Mouse (Mus musculus) olfactory bulb, adult 2 months (tissue): ENCODE data around the gene Krt33b. TPM values are rescaled to one million over a fixed set of nuclear protein-coding genes. Genes with fewer than 3 reads are reported as not detected.

Source experiments
- H3K27ac ChIP-seq: fragments of 200-500 bp; 2 replicates; pipeline ENCODE4 v1.5.1; 2012; ENCODE audit warnings: low read depth, low read length; ENCODE audit not compliant: insufficient read depth
- H3K4me1 ChIP-seq: fragments of 200-500 bp; 2 replicates; pipeline ENCODE4 v1.6.1; 2012; ENCODE audit warnings: low read length; ENCODE audit not compliant: control insufficient read depth, insufficient read depth
- H3K4me3 ChIP-seq: fragments of 200-500 bp; 2 replicates; pipeline ENCODE4 v1.5.1; 2012; ENCODE audit warnings: mild to moderate bottlenecking, low read depth, low read length, moderate library complexity; ENCODE audit not compliant: insufficient read depth
- CTCF ChIP-seq: fragments of 200-500 bp; IDR thresholded peaks from 2 replicates; pipeline ENCODE4 v1.5.1; 2012; ENCODE audit warnings: low read depth, mild to moderate bottlenecking, low read length, moderate library complexity; ENCODE audit not compliant: insufficient read depth
- POLR2A ChIP-seq: fragments of 200-500 bp; IDR thresholded peaks from 2 replicates; pipeline ENCODE4 v1.6.1; 2012; ENCODE audit warnings: mild to moderate bottlenecking, low read depth, low read length, moderate library complexity; ENCODE audit not compliant: insufficient read depth
- WGBS: fragments of 180-500 bp; shearing (Covaris S2); methylation state at CpG from one replicate; pipeline ENCODE4 v1.1.7; 2018; 5-methylcytosine and 5-hydroxymethylcytosine counted together
- polyA plus RNA-seq: library from polyadenylated mRNA; stranded (reverse); fragments of >200 nt; gene quantifications from 2 replicates; pipeline ENCODE4 v1.2.4, GENCODE M21; 2012; ENCODE audit warnings: low replicate concordance; ENCODE audit not compliant: missing spikeins, insufficient read depth, insufficient read length

The Krt33b gene
- polyA plus RNA-seq, 1 experiment: not detected

GRCm38 (mm10) chr11:100046303-100046866 lies 16.7 kb upstream of the Krt33b start:
- H3K27ac ChIP-seq: no peak overlapping the region

GRCm38 (mm10) chr11:100041454-100041853 lies 11.8 kb upstream of the Krt33b start, which contains the start of gene Krt34:
Gene Krt34 (minus strand): TSS chr11:100041554.
- TF ChIP-seq POLR2A (no peak), CTCF (no peak)
- no peak within 1 kb of the TSS for H3K4me3 ChIP-seq
- WGBS: 90% methylated on average over 6 of the region's 6 CpGs
- no peak within 1 kb of the TSS for H3K27ac ChIP-seq
- no peaks in the 10 kb centered on the region for H3K4me1 ChIP-seq

More at GRCm38 (mm10) chr11:100046303-100046866, 16.7 kb upstream of the Krt33b start:
- WGBS: 88% methylated on average over 6 of the region's 6 CpGs
- no peaks in the 10 kb centered on the region for H3K4me1 ChIP-seq
- no peak overlapping the region for H3K4me3 ChIP-seq
- TF ChIP-seq CTCF: no peak
- TF ChIP-seq POLR2A: no peak

GRCm38 (mm10) chr11:100021438-100021837 lies 8.2 kb downstream of the Krt33b start:
- H3K27ac ChIP-seq: no peak overlapping the region
- WGBS: 51% methylated on average over 5 of the region's 5 CpGs
- H3K4me3 ChIP-seq: no peak overlapping the region
- TF ChIP-seq CTCF (no peak), POLR2A (no peak)
- no peaks in the 10 kb centered on the region for H3K4me1 ChIP-seq

- H3K4me1 ChIP-seq: no peaks in the 10 kb centered on the region
- WGBS: 97% methylated on average over 1 of the region's 1 CpGs
- no peak overlapping the region for H3K27ac ChIP-seq
- no peak overlapping the region for H3K4me3 ChIP-seq
- TF ChIP-seq CTCF (no peak), POLR2A (no peak)
Measured at GRCm38 (mm10) chr11:100019466-100019865, 10.2 kb downstream of the Krt33b start.

- no peaks in the 10 kb centered on the region for H3K4me1 ChIP-seq
- no peak within 1 kb of the TSS for H3K27ac ChIP-seq
- no peak for TF ChIP-seq POLR2A
- no peak for TF ChIP-seq CTCF
- WGBS: 91% methylated on average over 4 of the region's 4 CpGs
- H3K4me3 ChIP-seq: no peak within 1 kb of the TSS
Measured at GRCm38 (mm10) chr11:100016112-100016511, 13.6 kb downstream of the Krt33b start, which contains the start of gene Krt33a. Gene Krt33a (minus strand): TSS chr11:100016212.

GRCm38 (mm10) chr11:100013691-100014171 lies 15.9 kb downstream of the Krt33b start:
- no peak overlapping the region for H3K27ac ChIP-seq
- H3K4me1 ChIP-seq: no peaks in the 10 kb centered on the region
- TF ChIP-seq POLR2A (no peak), CTCF (no peak)
- 68% methylated on average over 4 of the region's 4 CpGs for WGBS
- H3K4me3 ChIP-seq: no peak overlapping the region

- TF ChIP-seq CTCF (no peak), POLR2A (no peak)
- Histone ChIP-seq H3K4me1 (no peaks in the 10 kb centered on the region), H3K4me3 (no peak overlapping the region), H3K27ac (no peak overlapping the region)
- 86% methylated on average over 5 of the region's 5 CpGs for WGBS
Measured at GRCm38 (mm10) chr11:100010682-100011081, 19.0 kb downstream of the Krt33b start.

- no peak overlapping the region for H3K4me3 ChIP-seq
- 93% methylated on average over 5 of the region's 5 CpGs for WGBS
- TF ChIP-seq CTCF (no peak), POLR2A (no peak)
- no peaks in the 10 kb centered on the region for H3K4me1 ChIP-seq
- H3K27ac ChIP-seq: no peak overlapping the region
Measured at GRCm38 (mm10) chr11:100008336-100008735, 21.3 kb downstream of the Krt33b start.

GRCm38 (mm10) chr11:100006624-100007023 lies 23.0 kb downstream of the Krt33b start:
- H3K4me3 ChIP-seq: no peak overlapping the region
- 65% methylated on average over 3 of the region's 3 CpGs for WGBS
- TF ChIP-seq CTCF (no peak), POLR2A (no peak)
- H3K27ac ChIP-seq: no peak overlapping the region
- H3K4me1 ChIP-seq: no peaks in the 10 kb centered on the region
